Mouse (Mus musculus): Measurements from ENCODE around the gene Tex22.
A peak's percentile ranks its signal among the peaks of the same experiment; 100 is the strongest.

Tex22 gene

GRCm38 (mm10) chr12:113103846-113104451, 29.6 kb downstream of the Tex22 start:
- DNase-seq: peak; percentile 28

DNA sequence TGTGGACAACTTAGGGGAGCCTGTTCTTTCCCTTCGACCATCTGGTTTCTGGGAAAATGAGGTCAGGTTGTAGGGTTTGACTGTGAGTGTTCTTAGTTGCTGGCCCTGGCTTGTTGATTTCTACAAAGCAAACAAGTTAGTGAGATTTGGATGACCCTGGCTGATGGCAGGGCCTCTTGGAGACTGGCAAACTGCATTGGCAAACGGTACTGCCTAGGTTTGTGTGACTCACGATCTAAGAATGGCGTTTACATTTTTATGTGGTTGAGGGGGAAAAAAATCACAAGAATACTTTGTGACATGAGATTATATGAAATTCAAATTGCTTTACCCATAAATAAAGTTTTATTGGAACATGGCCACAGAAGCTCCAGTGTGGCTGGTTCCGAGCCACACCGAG, 32.1 kb downstream of the Tex22 start:
- peak; percentile 62 for DNase-seq

DNA sequence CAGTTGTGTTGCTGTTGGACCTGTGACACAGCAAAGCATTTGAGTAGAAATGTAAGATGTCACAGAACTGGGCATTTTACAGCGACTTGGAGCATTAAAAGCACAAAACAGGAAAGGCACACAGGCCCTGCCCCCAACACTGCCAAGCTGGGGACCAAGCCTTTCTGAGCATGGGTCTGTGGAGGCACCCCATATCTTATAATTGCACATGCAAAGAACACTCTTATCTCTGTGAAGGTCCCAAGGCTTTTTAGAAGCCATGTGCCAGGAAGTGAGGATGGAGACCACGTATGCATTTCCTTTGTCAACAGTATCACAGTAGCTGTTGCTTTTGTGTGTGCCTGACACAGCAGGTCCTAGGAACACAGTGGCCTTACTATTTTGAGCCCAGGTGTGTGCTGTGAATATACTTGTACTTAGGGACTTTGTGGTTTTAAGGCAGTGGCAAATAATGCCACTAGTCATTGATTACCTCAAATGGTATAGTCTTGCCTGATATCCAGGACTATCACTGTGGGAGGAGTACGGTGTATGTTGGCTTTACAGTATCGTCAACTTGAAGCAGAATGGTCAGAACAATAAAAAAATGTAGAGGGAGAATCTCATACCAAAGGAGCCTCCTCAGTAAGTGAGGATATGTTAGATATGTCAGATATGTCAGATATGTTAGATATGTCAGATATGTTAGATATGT, 33.3 kb downstream of the Tex22 start:
- DNase-seq: no peak

DNA sequence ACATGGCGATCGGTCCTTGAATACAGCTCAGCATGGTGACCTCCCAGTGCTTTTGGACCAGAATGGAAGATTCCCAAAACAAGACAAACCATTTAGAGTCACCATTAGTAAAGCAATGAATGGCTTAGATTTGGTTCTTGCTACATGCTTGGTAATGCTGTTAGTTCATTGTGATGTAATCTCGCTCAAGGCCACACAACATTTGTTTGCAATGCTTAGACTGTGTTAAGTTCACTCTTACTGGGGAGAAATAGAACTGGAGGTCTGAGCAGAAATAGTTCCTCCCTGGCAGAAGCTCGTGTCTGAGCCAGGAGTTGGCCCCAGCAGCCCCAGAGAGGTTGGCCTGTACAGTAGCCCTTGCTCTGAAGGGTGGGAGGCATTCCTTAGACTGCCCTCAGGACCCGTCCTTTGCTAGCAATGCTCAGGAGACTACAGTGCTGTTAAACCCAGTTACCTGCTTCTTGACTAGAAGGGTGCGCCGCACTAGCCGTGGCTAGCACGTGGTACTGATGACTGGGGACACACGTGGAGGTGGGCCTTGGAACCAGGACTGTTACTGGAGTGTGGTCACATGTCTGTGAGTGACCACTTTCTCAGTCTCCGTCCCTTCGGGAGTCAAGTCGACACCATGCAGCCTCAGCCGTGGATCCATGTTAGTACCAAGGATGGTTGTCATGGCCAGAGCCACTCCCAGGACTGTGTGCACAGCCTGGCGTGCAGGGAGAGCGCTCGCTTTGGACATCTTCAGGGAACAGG, 34.4 kb downstream of the Tex22 start:
- DNase-seq: no peak

GRCm38 (mm10) chr12:113109801-113110200, 35.5 kb downstream of the Tex22 start:
- no peak for DNase-seq

- DNase-seq: no peak
These were observed 39.8 kb downstream of the Tex22 start for GRCm38 (mm10) chr12:113114141-113114540.

DNA sequence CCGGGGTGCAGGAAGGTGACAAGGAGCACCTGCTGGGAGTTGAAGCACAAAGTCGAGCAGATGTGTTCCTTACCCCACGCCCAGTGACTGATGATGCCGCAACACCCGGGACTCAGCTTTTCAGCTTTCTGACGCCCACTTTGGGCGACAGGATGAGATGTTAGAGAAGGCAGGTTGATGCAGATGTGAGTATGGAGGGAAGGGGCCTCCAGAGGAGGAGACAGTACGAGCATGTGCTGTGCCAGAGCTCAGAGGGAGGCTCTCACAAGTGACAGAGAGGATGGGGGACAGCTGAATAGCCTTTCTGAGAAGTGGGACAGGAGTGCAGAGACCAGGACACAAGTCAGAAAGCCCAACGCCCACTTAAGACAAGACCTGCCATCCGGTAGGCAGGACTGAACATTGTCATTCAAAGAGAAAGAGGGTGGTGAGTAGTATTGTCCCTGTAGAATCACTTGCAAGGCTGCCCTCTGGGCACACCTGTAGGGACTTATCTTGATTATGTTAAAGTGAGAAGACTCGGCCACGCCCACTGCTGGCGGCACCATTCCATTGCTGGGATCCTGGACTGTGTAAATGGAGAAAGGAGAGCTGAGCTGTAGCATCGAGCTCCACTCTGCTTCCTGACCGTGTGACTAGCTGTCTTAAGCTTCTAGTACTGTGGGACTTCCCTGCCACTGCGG, 40.7 kb downstream of the Tex22 start:
- peak; percentile 44 for DNase-seq

DNA sequence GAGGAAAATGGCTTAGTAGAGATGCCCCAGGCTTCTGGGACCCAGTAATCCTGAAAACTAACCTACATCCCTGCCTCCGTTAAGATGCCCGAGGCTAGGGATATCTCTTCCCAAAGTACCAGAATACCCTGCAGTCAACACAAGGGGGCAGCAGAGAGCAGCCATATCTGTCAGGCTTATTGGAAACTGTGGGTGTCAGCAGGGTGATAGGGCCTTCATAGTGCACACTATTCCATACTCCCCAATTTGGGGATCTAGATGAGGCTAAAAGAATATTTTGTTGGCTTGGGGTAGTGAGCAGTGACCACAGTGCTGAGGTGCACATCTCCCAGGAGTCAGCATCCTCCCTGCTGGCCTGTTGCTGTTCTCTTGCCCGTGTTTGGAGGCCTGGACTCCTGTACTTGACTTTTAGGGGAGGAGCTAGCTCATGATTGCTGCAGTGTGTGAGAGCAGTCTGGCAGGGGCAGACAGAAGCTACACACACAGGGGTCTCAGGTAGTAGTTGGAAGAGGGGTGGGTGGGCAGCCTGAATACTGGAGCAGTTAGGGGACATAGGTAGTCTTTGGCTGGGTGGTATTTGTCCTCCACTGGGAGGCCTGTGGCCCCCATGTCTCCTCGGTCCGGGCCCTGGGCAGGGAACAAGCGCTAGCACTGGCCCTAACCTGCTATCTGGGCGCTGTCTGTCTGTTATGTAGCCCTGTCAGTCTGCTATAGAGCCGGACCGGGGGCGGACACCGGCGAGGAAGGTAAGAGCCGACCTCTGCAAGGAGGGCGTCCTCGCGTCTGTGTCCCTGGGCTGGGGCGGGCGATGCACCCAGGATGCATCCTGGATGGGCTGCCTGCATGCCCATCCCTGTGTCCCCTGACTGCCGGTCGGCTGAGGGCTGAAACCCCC, 45.5 kb downstream of the Tex22 start:
- DNase-seq: peak; percentile 91

DNA sequence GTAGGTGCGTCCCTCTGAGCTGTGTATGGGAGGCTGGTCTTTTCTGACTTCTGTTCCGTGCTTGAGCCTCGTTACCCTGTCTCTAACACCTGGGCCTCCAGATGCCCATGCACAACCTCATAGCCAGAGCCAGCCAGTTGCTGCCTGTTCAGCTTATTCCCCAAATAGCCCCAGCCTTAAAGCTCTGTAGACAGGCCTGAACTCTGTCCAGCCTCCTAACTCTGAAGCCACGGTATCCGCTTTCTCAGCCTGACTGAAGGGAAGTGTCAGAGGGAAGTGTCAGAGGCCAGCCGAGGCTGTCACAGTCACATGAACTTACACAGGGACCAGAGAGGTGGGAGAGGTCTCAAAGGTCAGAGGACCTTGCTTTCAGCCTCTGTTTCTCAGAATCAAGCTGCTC, 50.4 kb downstream of the Tex22 start:
- no peak for DNase-seq

DNA sequence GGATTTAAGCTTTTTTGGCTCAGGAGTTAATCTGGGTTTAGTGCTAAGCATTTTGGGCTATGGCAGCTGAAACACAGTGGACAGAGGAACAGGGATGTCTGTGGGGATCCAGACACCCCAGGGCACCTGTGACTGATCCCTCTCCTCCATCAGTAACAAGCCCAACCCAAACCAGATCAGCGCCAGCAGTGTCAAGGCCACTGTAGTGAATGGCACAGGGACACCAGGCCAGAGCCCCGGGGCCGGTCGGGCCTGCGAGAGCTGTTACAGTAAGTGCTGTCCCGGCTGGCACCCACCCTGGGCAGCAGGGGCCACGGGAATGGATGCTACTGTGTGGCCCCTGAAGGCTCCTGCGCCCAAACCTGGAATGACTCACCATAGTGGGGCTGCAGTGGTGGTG, 56.4 kb downstream of the Tex22 start:
- DNase-seq: no peak

GRCm38 (mm10) chr12:113131601-113132000, 57.3 kb downstream of the Tex22 start:
- no peak for DNase-seq

GRCm38 (mm10) chr12:113132567-113132966, 58.3 kb downstream of the Tex22 start:
- DNase-seq: peak; percentile 97

DNA sequence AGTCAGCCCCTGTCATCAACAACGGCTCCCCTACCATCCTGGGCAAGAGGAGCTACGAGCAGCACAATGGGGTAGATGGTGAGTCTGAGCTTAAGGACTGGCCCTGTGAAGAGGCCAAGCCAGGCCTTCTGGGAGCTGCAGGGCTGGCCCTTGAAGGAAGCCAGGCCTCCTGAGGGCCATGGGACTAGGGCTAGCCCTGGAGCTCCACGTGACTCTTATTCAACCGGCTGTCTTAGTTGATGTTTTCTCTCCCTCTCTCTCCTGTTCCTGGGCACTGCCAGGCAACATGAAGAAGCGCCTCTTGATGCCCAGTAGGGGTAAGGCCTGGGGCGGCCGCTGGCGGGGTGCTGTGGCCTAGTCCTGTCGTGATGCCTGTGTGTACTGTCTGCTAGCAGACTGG, 59.0 kb downstream of the Tex22 start:
- peak; percentile 41 for DNase-seq

GRCm38 (mm10) chr12:113133861-113134403, 59.6 kb downstream of the Tex22 start:
- peak; percentile 38 for DNase-seq

- no peak for DNase-seq
These were observed 60.2 kb downstream of the Tex22 start for GRCm38 (mm10) chr12:113134502-113134901.

- no peak for DNase-seq
These were observed 61.1 kb downstream of the Tex22 start for GRCm38 (mm10) chr12:113135401-113135800.

- no peak for DNase-seq
These were observed 62.3 kb downstream of the Tex22 start for GRCm38 (mm10) chr12:113136492-113137020.

DNA sequence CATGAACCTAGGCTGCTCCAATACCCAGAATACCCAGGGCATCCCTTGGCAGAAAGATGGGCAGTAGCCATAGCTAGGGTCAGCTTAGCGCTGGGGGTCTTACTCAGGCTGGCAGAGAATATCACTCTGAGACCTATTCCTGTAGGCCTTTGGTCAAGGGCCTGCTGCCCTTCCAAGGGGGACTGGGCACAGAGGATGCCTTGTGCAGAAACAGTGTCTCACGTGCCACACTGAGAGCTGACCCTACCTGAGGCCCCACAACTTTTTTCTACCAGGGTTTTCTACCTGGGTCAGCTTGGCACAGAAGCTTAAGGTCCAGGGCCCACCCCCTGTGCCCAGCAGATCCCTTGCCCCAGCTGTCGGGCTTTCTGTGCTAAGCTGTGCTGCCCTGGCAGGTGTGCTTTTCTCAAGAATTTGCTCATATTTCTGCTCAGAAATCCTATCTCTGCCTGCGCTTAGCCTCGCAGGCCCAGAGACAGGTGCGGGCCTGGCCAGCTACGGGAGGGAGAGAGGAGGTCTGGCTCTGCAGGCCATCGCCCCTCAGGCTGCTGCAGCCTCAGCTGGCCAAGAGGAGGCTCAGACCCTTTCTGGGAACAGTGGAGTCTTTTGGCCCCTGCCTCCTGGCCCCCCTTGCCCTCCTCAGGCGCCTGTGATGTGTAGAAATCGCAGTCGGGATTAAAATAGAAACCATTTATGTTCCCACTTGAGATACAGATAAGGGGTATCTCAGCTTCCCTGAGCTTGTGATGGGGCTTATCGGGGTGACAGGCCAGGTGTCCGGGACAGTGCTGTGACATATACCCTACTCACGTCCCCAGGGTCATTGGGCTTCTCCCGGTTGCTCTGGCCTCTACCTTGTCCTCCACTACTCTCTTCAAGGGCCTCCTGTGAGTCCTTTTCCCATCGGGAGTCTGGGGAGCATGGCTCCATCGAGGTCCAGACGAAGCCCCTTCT, 63.2 kb downstream of the Tex22 start:
- DNase-seq: no peak

- DNase-seq: no peak
These were observed 64.0 kb downstream of the Tex22 start for GRCm38 (mm10) chr12:113138291-113138690.

All from lung, postnatal 36 days (tissue).